Mouse (Mus musculus) Patski (cell line): ENCODE results near the gene Nmrk2. TPM values are rescaled to one million over a fixed set of nuclear protein-coding genes. Genes with fewer than 3 reads are reported as not detected.
"Not testable (repeated sequence)": the region's sequence is repeated elsewhere in the genome, so short reads cannot be mapped to it uniquely, and the experiment has no call there.

ENCODE experiments used
- ATAC-seq: fragments of 100-300 bp; one replicate; pipeline ENCODE4 v1.8.0; 2021
- CTCF ChIA-PET: fragments of 350-600 bp; sonication (Branson Sonifier 250); formaldehyde crosslinking; loops from one replicate; lab custom pipeline; 2022; ENCODE audit warnings: inconsistent platforms; lab: Charles Lee
- POLR2A ChIA-PET: fragments of 350-600 bp; sonication (Branson Sonifier 250); formaldehyde crosslinking; loops from one replicate; lab custom pipeline; 2022; ENCODE audit warnings: antibody characterized with exemption, inconsistent platforms; lab: Charles Lee
- DNase-seq: peaks from one replicate; pipeline ENCODE4 v3.0.0-alpha.2; 2011; ENCODE audit warnings: low read depth, low spot score
- H3K27me3 ChIP-seq: fragments of 371-371 bp; one replicate; pipeline ENCODE4 v1.5.1; 2021
- CTCF ChIP-seq: fragments of 100-300 bp; IDR thresholded peaks from one replicate; pipeline ENCODE4 v1.5.1; 2021
- in situ Hi-C: fragments of 300-500 bp; cut with MboI; formaldehyde crosslinking; loops from 3 replicates; pipeline ENCODE4 v1.11.1; 2018; ENCODE audit warnings: low pct_unique_long_range_greater_than_20kb, mixed read lengths
- polyA plus RNA-seq: library from polyadenylated mRNA; unstranded; gene quantifications from one replicate; pipeline ENCODE4 v1.2.3, GENCODE M21; 2021

Nmrk2 gene
- polyA plus RNA-seq, 1 experiment from 2014 or later = 0.14 TPM

- ChIA-PET CTCF (no interaction called here), POLR2A (interaction anchor here (0.6 to 1.9 kb wide), 2 partner anchors 8 to 13 kb away, joined by 3 to 6 read pairs; no protein-coding TSS in a partner anchor)
- ATAC-seq (no peak), DNase-seq (no peak)
- no peaks in the 10 kb centered on the region for H3K27me3 ChIP-seq
- in situ Hi-C loops = loop anchor here (5.0 to 10.0 kb wide), 3 partner anchors 103 to 253 kb away; partner anchors contain the start of gene Thop1
- TF ChIP-seq CTCF = no peak
These were observed 24.3 kb downstream of the Nmrk2 start for GRCm38 (mm10) chr10:81177491-81177925.

- CTCF ChIA-PET = interaction anchor here (0.7 to 1.5 kb wide), 2 partner anchors 58 to 181 kb away, joined by 3 read pairs; no protein-coding TSS in a partner anchor
- ATAC-seq = peak; percentile 23
- no peak for DNase-seq
- H3K27me3 ChIP-seq = no peaks in the 10 kb centered on the region
- POLR2A ChIA-PET = interaction anchor here (0.6 to 1.2 kb wide), 4 partner anchors 9 to 48 kb away, joined by 3 read pairs; no protein-coding TSS in a partner anchor
- no peak for TF ChIP-seq CTCF
- in situ Hi-C loops = loop anchor here (5.0 to 10.0 kb wide), 3 partner anchors 102 to 252 kb away; partner anchors contain the start of gene Thop1
These were observed 25.2 kb downstream of the Nmrk2 start, which contains the start of gene Eef2 for GRCm38 (mm10) chr10:81176466-81177271. Eef2 (plus strand) TSS chr10:81176631.

GRCm38 (mm10) chr10:81175936-81176465 is 25.9 kb downstream of the Nmrk2 start:
- POLR2A ChIA-PET = interaction anchor here (0.9 to 1.2 kb wide), 3 partner anchors 9 to 48 kb away, joined by 3 read pairs; no protein-coding TSS in a partner anchor
- in situ Hi-C loops = loop anchor here (5.0 to 10.0 kb wide), 3 partner anchors 101 to 251 kb away; partner anchors contain the start of gene Thop1
- CTCF ChIA-PET = interaction anchor here (0.7 to 1.5 kb wide), 4 partner anchors 58 to 181 kb away, joined by 3 to 4 read pairs (median 3); no protein-coding TSS in a partner anchor

GRCm38 (mm10) chr10:81175345-81175701 is 26.5 kb downstream of the Nmrk2 start:
- ChIA-PET POLR2A (interaction anchor here (1.2 kb wide), 1 partner anchor 40 kb away, joined by 3 read pairs; no protein-coding TSS in a partner anchor), CTCF (interaction anchor here (1.0 to 1.5 kb wide), 4 partner anchors 94 to 180 kb away, joined by 3 to 4 read pairs (median 3); no protein-coding TSS in a partner anchor)
- H3K27me3 ChIP-seq, ATAC-seq, DNase-seq: not testable (repeated sequence)
- in situ Hi-C loops = loop anchor here (5.0 to 10.0 kb wide), 3 partner anchors 101 to 251 kb away; partner anchors contain the start of gene Thop1

More at GRCm38 (mm10) chr10:81175936-81176465, 25.9 kb downstream of the Nmrk2 start:
- ATAC-seq (no peak), DNase-seq (no peak)
- no peak for TF ChIP-seq CTCF
- no peaks in the 10 kb centered on the region for H3K27me3 ChIP-seq

GRCm38 (mm10) chr10:81174617-81175344 is 27.1 kb downstream of the Nmrk2 start:
- no peak for ATAC-seq
- no peaks in the 10 kb centered on the region for H3K27me3 ChIP-seq
- POLR2A ChIA-PET = no interaction called here
- no peak for DNase-seq
- TF ChIP-seq CTCF = no peak
- CTCF ChIA-PET = interaction anchor here (1.0 to 1.3 kb wide), 3 partner anchors 93 to 134 kb away, joined by 3 to 4 read pairs (median 3); no protein-coding TSS in a partner anchor
- in situ Hi-C loops = loop anchor here (5.0 to 10.0 kb wide), 3 partner anchors 100 to 250 kb away; partner anchors contain the start of gene Thop1

GRCm38 (mm10) chr10:81173132-81173531 is 28.7 kb downstream of the Nmrk2 start:
- ChIA-PET POLR2A (interaction anchor here (0.7 to 1.2 kb wide), 4 partner anchors 38 to 91 kb away, joined by 3 read pairs; partner anchors contain the start of gene Zbtb7a), CTCF (interaction anchor here (0.7 to 0.8 kb wide), 2 partner anchors 9 to 91 kb away, joined by 3 read pairs; no protein-coding TSS in a partner anchor)
- in situ Hi-C loops = loop anchor here (10.0 kb wide), 2 partner anchors 98 to 248 kb away; partner anchors contain the start of gene Thop1
- no peak for DNase-seq
- no peaks in the 10 kb centered on the region for H3K27me3 ChIP-seq
- no peak for ATAC-seq
- no peak for TF ChIP-seq CTCF

- DNase-seq, H3K27me3 ChIP-seq, in situ Hi-C loops, ATAC-seq, CTCF ChIA-PET: not testable (repeated sequence)
- POLR2A ChIA-PET = interaction anchor here (0.7 to 1.5 kb wide), 6 partner anchors 14 to 217 kb away, joined by 3 to 7 read pairs (median 4); no protein-coding TSS in a partner anchor
These were observed 32.4 kb downstream of the Nmrk2 start for GRCm38 (mm10) chr10:81169411-81169900.

- no peak for DNase-seq
- CTCF ChIA-PET = no interaction called here
- TF ChIP-seq CTCF = no peak
- H3K27me3 ChIP-seq = no peaks in the 10 kb centered on the region
- ATAC-seq = no peak
- POLR2A ChIA-PET = interaction anchor here (1.2 to 1.5 kb wide), 3 partner anchors 13 to 26 kb away, joined by 3 to 7 read pairs (median 4); no protein-coding TSS in a partner anchor
- in situ Hi-C loops = no loop called here
These were observed 33.2 kb downstream of the Nmrk2 start for GRCm38 (mm10) chr10:81168521-81169244.

GRCm38 (mm10) chr10:81168087-81168431 is 33.8 kb downstream of the Nmrk2 start:
- no peak for TF ChIP-seq CTCF
- CTCF ChIA-PET = no interaction called here
- DNase-seq = no peak
- no peaks in the 10 kb centered on the region for H3K27me3 ChIP-seq
- POLR2A ChIA-PET = interaction anchor here (1.5 kb wide), 1 partner anchor 13 kb away, joined by 3 read pairs; no protein-coding TSS in a partner anchor
- in situ Hi-C loops = no loop called here
- ATAC-seq = peak; percentile 6
